Mouse (Mus musculus) heart, adult 2 months (tissue): ENCODE measurements around the gene Grk5. TPM values are rescaled to one million over a fixed set of nuclear protein-coding genes. Genes with fewer than 3 reads are reported as not detected.

Source experiments
- DNase-seq, 2 experiments: peaks; one replicate each; pipeline ENCODE4 v3.0.0; 2021
- H3K27ac ChIP-seq: fragments of 200-600 bp; 2 replicates; pipeline ENCODE4 v1.8.1; 2022
- H3K27me3 ChIP-seq: fragments of 200-500 bp; 2 replicates; pipeline ENCODE4 v1.6.1; 2012; ENCODE audit warnings: mild to moderate bottlenecking, low read length, inconsistent platforms, mixed read lengths; ENCODE audit not compliant: control insufficient read depth, insufficient read depth
- H3K36me3 ChIP-seq: fragments of 200-500 bp; 2 replicates; pipeline ENCODE4 v1.6.1; 2012; ENCODE audit warnings: low read length, inconsistent platforms; ENCODE audit not compliant: control insufficient read depth, insufficient read depth
- H3K4me1 ChIP-seq: fragments of 200-500 bp; 2 replicates; pipeline ENCODE4 v1.6.1; 2011; ENCODE audit warnings: low read length; ENCODE audit not compliant: control insufficient read depth, insufficient read depth
- H3K4me3 ChIP-seq: fragments of 200-600 bp; 2 replicates; pipeline ENCODE4 v1.8.1; 2022
- H3K79me2 ChIP-seq: fragments of 200-500 bp; replicated peaks from 2 replicates; pipeline ENCODE4 v1.6.1; 2012; ENCODE audit warnings: mild to moderate bottlenecking, inconsistent platforms, low read length, moderate library complexity, mixed read lengths; ENCODE audit not compliant: control insufficient read depth, insufficient read depth
- H3K9ac ChIP-seq: fragments of 200-500 bp; 2 replicates; pipeline ENCODE4 v1.6.1; 2012; ENCODE audit warnings: low read depth, mild to moderate bottlenecking, control low read depth, inconsistent platforms, low read length, mixed read lengths
- CTCF ChIP-seq: fragments of 200-600 bp; IDR thresholded peaks from 2 replicates; pipeline ENCODE4 v1.8.1; 2022; ENCODE audit warnings: antibody characterized with exemption, mild to moderate bottlenecking, moderate library complexity
- EP300 ChIP-seq: fragments of 200-500 bp; IDR thresholded peaks from 2 replicates; pipeline ENCODE4 v1.6.1; 2011; ENCODE audit warnings: low read depth, low read length, control low read depth; ENCODE audit not compliant: insufficient read depth
- POLR2A ChIP-seq: fragments of 200-500 bp; IDR thresholded peaks from 2 replicates; pipeline ENCODE4 v1.6.1; 2011; ENCODE audit warnings: mild to moderate bottlenecking, low read depth, low read length, control low read depth; ENCODE audit not compliant: insufficient read depth
- WGBS: fragments of 180-500 bp; shearing (Covaris S2); methylation state at CpG from one replicate; pipeline ENCODE4 v1.1.7; 2018; 5-methylcytosine and 5-hydroxymethylcytosine counted together
- intact Hi-C: fragments of 180-260 bp; cut with DNase I; formaldehyde crosslinking; loops from one replicate; pipeline ENCODE4 v1.15.1; 2025
- polyA plus RNA-seq: library from polyadenylated mRNA; depleted of rRNA; stranded (reverse); fragments of >200 nt; gene quantifications from 2 replicates; pipeline ENCODE4 v1.2.3, GENCODE M21; 2012
- total RNA-seq, 2 experiments: library from RNA; stranded (reverse); gene quantifications; 2 replicates each; pipeline ENCODE4 v1.2.3; 2021

The Grk5 gene
- total and polyA plus RNA-seq, 3 experiments, result 4.1 to 32.4 (median 25.1) TPM

DNA sequence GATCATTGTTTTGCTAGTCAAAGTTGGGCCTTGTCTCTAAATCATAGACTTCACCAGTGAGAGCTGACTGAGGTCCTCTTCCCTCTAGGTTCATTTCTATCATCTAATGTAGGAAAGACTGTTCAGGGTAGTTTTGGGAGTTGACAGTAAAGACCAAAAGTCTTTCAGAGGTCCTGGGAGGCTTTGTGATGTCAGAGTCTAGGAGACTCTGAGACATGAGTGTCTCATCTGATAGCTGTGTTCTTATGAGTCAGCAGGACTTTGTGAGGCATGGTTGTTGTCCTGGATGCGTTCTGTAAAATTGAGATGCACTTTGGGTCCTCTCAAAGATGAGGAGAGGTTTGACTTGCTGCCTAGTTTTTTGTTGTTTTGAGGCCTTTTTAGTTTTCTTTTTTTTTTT is 66.2 kb downstream of the Grk5 start:
- TF ChIP-seq CTCF (no peak), EP300 (no peak), POLR2A (no peak)
- H3K27ac ChIP-seq, result peak overlapping the region; percentile 24
- H3K9ac ChIP-seq, result no peak overlapping the region
- 68% methylated on average over 1 of the region's 1 CpGs for WGBS
- peaks cover 9% of the 10 kb centered on the region for H3K4me1 ChIP-seq
- intact Hi-C loops, result no loop called here
- H3K4me3 ChIP-seq, result no peak overlapping the region
- H3K36me3 ChIP-seq, result peaks cover 10% of the 10 kb centered on the region
- no peaks in the 10 kb centered on the region for H3K27me3 ChIP-seq
- peaks cover 1% of the 10 kb centered on the region for H3K79me2 ChIP-seq
- peak in 1 of 2 experiments; percentile 6 for DNase-seq

DNA sequence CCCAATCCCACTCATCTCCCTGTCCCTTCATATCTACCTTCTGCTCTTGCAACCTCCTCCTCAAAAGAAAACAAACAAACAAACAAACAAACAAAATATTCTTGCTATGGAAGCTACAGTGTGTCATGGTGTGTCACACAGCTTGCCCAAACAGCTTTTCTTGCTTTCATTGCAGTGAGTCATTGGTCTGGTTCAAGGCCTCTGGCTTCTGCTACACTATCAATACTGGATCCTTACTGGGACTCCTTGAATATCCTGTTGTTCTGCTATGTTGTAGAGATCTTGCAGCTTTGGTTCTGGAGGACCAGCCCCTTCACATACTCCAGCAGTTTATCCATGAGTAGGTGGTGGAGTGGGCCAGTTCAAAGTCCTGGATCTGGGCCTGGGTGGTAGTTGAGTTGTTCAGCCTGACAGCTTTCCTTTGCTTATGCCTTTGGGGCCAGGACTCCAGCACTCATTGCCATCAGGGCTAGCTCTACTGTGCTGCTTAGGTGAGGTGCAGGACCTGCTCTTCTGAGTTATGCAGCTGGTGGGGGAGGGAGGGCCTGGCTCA is 66.7 kb downstream of the Grk5 start:
- intact Hi-C loops, result no loop called here
- peaks cover 8% of the 10 kb centered on the region for H3K4me1 ChIP-seq
- H3K36me3 ChIP-seq, result peaks cover 5% of the 10 kb centered on the region
- H3K4me3 ChIP-seq, result no peak overlapping the region
- no peak overlapping the region for H3K9ac ChIP-seq
- no peak for TF ChIP-seq POLR2A
- no peak for TF ChIP-seq CTCF
- TF ChIP-seq EP300, result no peak
- DNase-seq, result peak in 1 of 2 experiments; percentile 18
- no peak overlapping the region for H3K27ac ChIP-seq
- no peaks in the 10 kb centered on the region for H3K27me3 ChIP-seq
- peaks cover 3% of the 10 kb centered on the region for H3K79me2 ChIP-seq

DNA sequence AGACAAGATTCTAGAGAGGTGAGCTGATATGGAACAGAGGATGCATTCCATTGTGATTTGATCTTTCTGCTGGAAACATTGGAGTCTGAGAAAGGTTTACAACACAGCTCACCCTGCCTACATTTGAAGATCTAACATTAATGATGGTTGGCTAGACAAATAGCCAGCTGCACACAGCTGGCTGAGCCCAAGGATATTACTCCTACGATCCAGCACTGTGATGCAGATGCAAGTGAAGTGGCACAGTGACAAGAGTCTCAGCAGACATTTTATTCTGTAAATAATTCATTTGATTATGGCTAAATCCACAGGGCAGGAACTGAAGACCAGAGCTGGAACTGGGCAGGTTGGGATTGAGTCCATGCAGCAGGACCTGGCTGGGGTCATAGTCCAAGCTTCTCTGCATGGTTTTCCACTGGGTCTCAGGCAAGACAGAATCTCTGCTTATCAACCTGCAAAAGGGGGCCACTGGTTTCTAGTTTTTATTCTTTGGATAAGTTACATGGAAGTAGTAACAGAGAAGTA is 70.2 kb downstream of the Grk5 start:
- intact Hi-C loops, result no loop called here
- DNase-seq, result peak; percentile 39 to 53
- Histone ChIP-seq H3K36me3 (peaks cover 8% of the 10 kb centered on the region), H3K27me3 (no peaks in the 10 kb centered on the region), H3K4me3 (no peak overlapping the region), H3K4me1 (peaks cover 12% of the 10 kb centered on the region), H3K79me2 (peaks cover 4% of the 10 kb centered on the region), H3K27ac (no peak overlapping the region), H3K9ac (no peak overlapping the region)
- TF ChIP-seq POLR2A (no peak), CTCF (no peak), EP300 (no peak)
- WGBS, result 66% methylated on average over 1 of the region's 1 CpGs

DNA sequence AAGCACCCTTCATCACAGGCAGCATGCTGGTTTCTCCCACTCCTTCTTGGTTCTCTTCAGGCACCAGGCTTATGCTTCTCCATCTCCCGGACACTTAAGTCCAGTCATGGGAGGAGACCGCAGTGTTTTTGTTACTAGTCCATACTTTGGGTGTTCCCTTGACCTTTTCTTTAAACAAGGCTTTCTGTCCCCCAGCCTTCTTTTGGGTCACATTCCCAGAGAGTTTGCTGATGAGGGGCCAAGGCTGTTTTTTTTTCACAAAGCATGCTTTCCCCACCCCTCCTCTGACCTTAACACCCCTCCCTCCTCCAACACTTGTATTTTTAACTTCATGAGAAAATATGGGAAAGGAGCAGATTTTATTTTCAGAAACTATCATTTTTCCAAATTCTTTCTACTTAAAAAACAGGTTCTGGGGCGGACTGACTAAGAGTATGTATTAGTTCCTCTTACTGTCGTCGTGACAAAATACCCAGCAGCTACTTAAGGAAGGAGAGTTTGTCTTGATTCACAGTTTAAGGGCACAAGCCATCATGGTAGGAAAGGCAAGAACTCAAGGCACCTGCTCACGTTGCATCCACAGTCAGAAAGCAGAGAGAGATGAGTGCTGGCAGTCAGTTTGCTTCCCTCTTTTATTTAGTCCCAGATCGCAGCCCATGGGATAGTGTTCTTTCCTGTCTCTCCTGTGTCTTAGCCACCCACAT is 73.0 kb downstream of the Grk5 start:
- peaks cover 4% of the 10 kb centered on the region; the same call in 1 of the 2 replicates for H3K79me2 ChIP-seq
- H3K4me1 ChIP-seq, result peaks cover 9% of the 10 kb centered on the region
- TF ChIP-seq CTCF (no peak), POLR2A (no peak), EP300 (no peak)
- WGBS, result 71% methylated on average over 7 of the region's 7 CpGs
- no peak overlapping the region for H3K9ac ChIP-seq
- H3K4me3 ChIP-seq, result no peak overlapping the region
- H3K36me3 ChIP-seq, result peaks cover 9% of the 10 kb centered on the region
- H3K27ac ChIP-seq, result peak overlapping the region; percentile 50
- no peak for DNase-seq
- intact Hi-C loops, result no loop called here
- H3K27me3 ChIP-seq, result no peaks in the 10 kb centered on the region

DNA sequence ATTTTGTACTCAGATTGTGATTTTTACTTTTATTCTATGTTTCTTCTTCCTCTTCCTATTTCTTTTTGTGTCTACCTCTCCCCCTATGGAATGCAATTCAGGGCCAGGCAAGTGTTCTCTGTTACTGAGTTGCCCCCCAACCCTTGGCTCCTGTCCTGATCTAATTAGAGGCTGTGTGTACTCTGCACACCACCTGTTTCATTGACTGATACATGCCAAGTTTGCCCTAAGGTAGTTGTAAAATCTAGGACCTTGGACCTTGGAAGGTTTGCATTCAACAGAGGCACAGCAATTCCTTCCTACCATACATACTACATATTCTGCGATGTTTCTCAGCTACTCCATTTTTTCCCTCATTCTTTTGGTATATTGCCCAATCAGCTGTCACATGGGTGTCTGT is 78.4 kb downstream of the Grk5 start:
- Histone ChIP-seq H3K4me1 (peaks cover 4% of the 10 kb centered on the region), H3K36me3 (peaks cover 10% of the 10 kb centered on the region), H3K79me2 (peaks cover 10% of the 10 kb centered on the region), H3K9ac (no peak overlapping the region), H3K27me3 (no peaks in the 10 kb centered on the region), H3K27ac (no peak overlapping the region), H3K4me3 (no peak overlapping the region)
- WGBS, result 78% methylated on average over 1 of the region's 1 CpGs
- intact Hi-C loops, result no loop called here
- DNase-seq, result no peak
- TF ChIP-seq CTCF (no peak), EP300 (no peak), POLR2A (no peak)

DNA sequence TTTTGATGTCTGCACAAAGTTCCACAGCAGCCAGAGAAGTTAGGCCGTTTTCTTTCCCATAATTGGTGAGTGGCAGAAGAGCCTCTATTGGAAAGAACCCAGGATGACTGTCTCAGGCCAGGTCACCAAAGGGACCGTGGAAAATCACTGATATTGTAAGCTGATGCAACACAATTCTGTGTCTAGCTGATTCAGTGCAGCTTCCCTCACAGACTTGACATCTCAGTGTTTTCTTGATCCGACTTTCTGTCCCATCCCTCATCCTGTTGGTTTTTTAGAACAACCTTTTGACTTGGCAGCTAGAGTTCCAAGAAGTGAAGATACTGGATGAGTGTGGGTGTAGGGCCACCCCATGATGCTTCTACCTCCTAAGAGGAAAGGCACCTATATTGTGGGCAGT is 80.9 kb downstream of the Grk5 start:
- Histone ChIP-seq H3K9ac (no peak overlapping the region), H3K4me3 (no peak overlapping the region)

More for the DNA sequence above, 80.9 kb downstream of the Grk5 start:
- Histone ChIP-seq H3K79me2 (peaks cover 11% of the 10 kb centered on the region), H3K27me3 (no peaks in the 10 kb centered on the region), H3K27ac (peak overlapping the region; percentile 15; the same call in 1 of the 2 replicates), H3K36me3 (peaks cover 6% of the 10 kb centered on the region), H3K4me1 (peaks cover 4% of the 10 kb centered on the region)
- WGBS, result 56% methylated on average over 3 of the region's 3 CpGs
- no peak for DNase-seq
- intact Hi-C loops, result no loop called here
- TF ChIP-seq POLR2A, result no peak
- no peak for TF ChIP-seq CTCF
- TF ChIP-seq EP300, result no peak
